Mouse (Mus musculus) bone marrow macrophage, adult 2 months (primary cell): ENCODE data around the gene Sipa1l2.

ENCODE experiments used
- CTCF ChIP-seq: IDR thresholded peaks from 2 replicates; pipeline ENCODE4 v1.5.1; 2012; ENCODE audit warnings: low read depth, mild to moderate bottlenecking, low read length, moderate library complexity
- POLR2A ChIP-seq: IDR thresholded peaks from 2 replicates; pipeline ENCODE4 v1.6.1; 2012; ENCODE audit warnings: mild to moderate bottlenecking, low read depth, low read length, borderline replicate concordance

GRCm38 (mm10) chr8:125545866-125546265 is 23.7 kb downstream of the Sipa1l2 start:
- TF ChIP-seq CTCF (no peak), POLR2A (no peak)
